ENCODE assay signal across 22 mouse cellular contexts in genomic region chr9:71981071-71981470, GRCm38 (mm10).
DNase-seq lines count a peak whose midpoint lies in the region; ATAC-seq and TF ChIP-seq lines count a peak whose summit lies in the region.
"Had no signal": no experiment of that assay in that cellular context is flagged by ENCODE, and none has a peak within 500 bp of the region (broad histone marks: within the 10 kb centered on the region; RNA-seq: fewer than 3 reads in every experiment).

No protein-coding gene starts in this region.

- H3K4me1 ChIP-seq in CH12.LX (ENCODE audit: control insufficient read depth in 1 of 2, insufficient read depth in 2 of 2) = peaks cover 2 to 22% of the 10 kb centered on the region in 2 experiments
- peaks cover 2% of the 10 kb centered on the region for H3K4me1 ChIP-seq in intestine, embryonic 16.5 days (ENCODE audit: control insufficient read depth, insufficient read depth, low read length)
- H3K4me1 ChIP-seq in forebrain, embryonic 15.5 days = peaks cover 22% of the 10 kb centered on the region
- peaks cover 14% of the 10 kb centered on the region for H3K4me1 ChIP-seq in kidney, embryonic 14.5 days (ENCODE audit: control insufficient read depth, insufficient read depth, low read length)

- no peak for TF ChIP-seq POLR2A in CH12.LX (IDR thresholded peaks at IDR 0.05; ENCODE audit: low read depth, low read length)

- no peaks in the 10 kb centered on the region for H3K9me3 ChIP-seq in CH12.LX (replicated peaks; ENCODE audit: low read length)
- no peaks in the 10 kb centered on the region for H3K9me3 ChIP-seq in intestine, embryonic 16.5 days (ENCODE audit: control insufficient read depth, low read length)
- no peaks in the 10 kb centered on the region for H3K9me3 ChIP-seq in forebrain, embryonic 15.5 days
- H3K9me3 ChIP-seq in kidney, embryonic 14.5 days (ENCODE audit: control insufficient read depth, low read length) = no peaks in the 10 kb centered on the region
- H3K9me3 ChIP-seq: embryonic facial prominence, embryonic 10.5 days; embryonic facial prominence, embryonic 12.5 days; forebrain, embryonic 13.5 days had no signal

- no peak overlapping the region for H3K4me3 ChIP-seq in CH12.LX (replicated peaks in 1 of 3; ENCODE audit: low read depth in 2 of 3, low read length in 2 of 3, poor library complexity in 1 of 3)
- no peak overlapping the region for H3K4me3 ChIP-seq in intestine, embryonic 16.5 days (ENCODE audit: low read length)
- H3K4me3 ChIP-seq in forebrain, embryonic 15.5 days = no peak overlapping the region
- H3K4me3 ChIP-seq in kidney, embryonic 14.5 days (ENCODE audit: low read length) = no peak overlapping the region
- H3K4me3 ChIP-seq: embryonic facial prominence, embryonic 10.5 days; embryonic facial prominence, embryonic 12.5 days; forebrain, embryonic 13.5 days had no signal

- no peak for TF ChIP-seq RAD21 in CH12.LX (IDR thresholded peaks at IDR 0.05; ENCODE audit: low read depth, low read length)

- TF ChIP-seq EP300 in CH12.LX (IDR thresholded peaks at IDR 0.05; ENCODE audit: low read length) = no peak

- no peaks in the 10 kb centered on the region for H3K79me2 ChIP-seq in CH12.LX (replicated peaks; ENCODE audit: control insufficient read depth, extremely low read depth, insufficient read depth, poor library complexity, severe bottlenecking)

- 73% methylated on average over 3 of the region's 3 CpGs for WGBS in intestine, embryonic 16.5 days
- 38% methylated on average over 3 of the region's 3 CpGs for WGBS in large intestine, adult 2 months
- WGBS in forebrain, embryonic 15.5 days = 94% methylated on average over 3 of the region's 3 CpGs
- WGBS in kidney, embryonic 14.5 days = 92% methylated on average over 3 of the region's 3 CpGs

- ATAC-seq in intestine, embryonic 16.5 days = peak; percentile 83
- ATAC-seq in forebrain, embryonic 15.5 days (replicated peaks) = no peak
- no peak for ATAC-seq in kidney, embryonic 14.5 days (ENCODE audit: low FRiP score, low TSS enrichment)
- ATAC-seq: CD4-positive, CD25-positive, alpha-beta regulatory T cell, adult 4 months; forebrain, embryonic 13.5 days; forebrain, embryonic 16.5 days had no signal

- in situ Hi-C loops in CH12.LX (cut with MboI; ENCODE audit: low pct_ligation_motif_present, low pct_unique_long_range_greater_than_20kb, low sequenced_read_pairs) = no loop called here

- H3K27ac ChIP-seq in CH12.LX (ENCODE audit: insufficient read depth, low read depth) = no peak overlapping the region
- no peak overlapping the region for H3K27ac ChIP-seq in intestine, embryonic 16.5 days (ENCODE audit: low read length)
- H3K27ac ChIP-seq in forebrain, embryonic 15.5 days (replicated peaks) = no peak overlapping the region
- no peak overlapping the region for H3K27ac ChIP-seq in kidney, embryonic 14.5 days (ENCODE audit: low read depth, low read length)
- H3K27ac ChIP-seq: embryonic facial prominence, embryonic 10.5 days; embryonic facial prominence, embryonic 12.5 days; forebrain, embryonic 13.5 days had no signal

- no peak overlapping the region for H3K4me2 ChIP-seq in CH12.LX (ENCODE audit: insufficient read depth, low read depth, poor library complexity, severe bottlenecking)
- H3K4me2 ChIP-seq in intestine, embryonic 16.5 days (ENCODE audit: low read depth, low read length) = no peak overlapping the region
- no peak overlapping the region for H3K4me2 ChIP-seq in forebrain, embryonic 15.5 days (replicated peaks)
- H3K4me2 ChIP-seq in kidney, embryonic 14.5 days (replicated peaks; ENCODE audit: low read depth, low read length) = no peak overlapping the region
- H3K4me2 ChIP-seq: embryonic facial prominence, embryonic 12.5 days; forebrain, embryonic 13.5 days had no signal

- dilution Hi-C loops in CH12.LX (cut with MboI; ENCODE audit: extremely low pct_ligation_motif_present, extremely low pct_unique_long_range_greater_than_20kb, low sequenced_read_pairs) = no loop called here

- no peak for TF ChIP-seq CTCF in CH12.LX (conservative IDR thresholded peaks at IDR 0.05 in 1 of 2, IDR thresholded peaks at IDR 0.05 in 1 of 2; ENCODE audit: low read depth in 2 of 2, low read length in 2 of 2)

- no peaks in the 10 kb centered on the region for H3K27me3 ChIP-seq in CH12.LX (replicated peaks)
- no peaks in the 10 kb centered on the region for H3K27me3 ChIP-seq in intestine, embryonic 16.5 days (replicated peaks; ENCODE audit: control insufficient read depth, insufficient read depth, low read length)
- no peaks in the 10 kb centered on the region for H3K27me3 ChIP-seq in forebrain, embryonic 15.5 days
- no peaks in the 10 kb centered on the region for H3K27me3 ChIP-seq in kidney, embryonic 14.5 days (ENCODE audit: control insufficient read depth, insufficient read depth, low read length)
- H3K27me3 ChIP-seq: embryonic facial prominence, embryonic 12.5 days; forebrain, embryonic 13.5 days had no signal

- peak; percentile 51 for DNase-seq in heart, adult 11 months
- no peak for DNase-seq in heart, postnatal 4 days
- no peak for DNase-seq in CH12.LX (ENCODE audit: extremely low read depth)
- peak; percentile 55 for DNase-seq in large intestine, adult 2 months (ENCODE audit: low read depth, low spot score)
- no peak for DNase-seq in left cerebral cortex, adult 11 months (ENCODE audit: low spot score)
- DNase-seq: adrenal gland, adult 2 months; adrenal gland, postnatal 10 days; adrenal gland, postnatal 25 days; B cell, adult 2 months; cerebellum, adult 11-12 months; cerebellum, adult 2 months; cerebellum, adult 9-10 months; cerebellum, postnatal 10 days; cerebellum, postnatal 25 days had no signal

- H3K9ac ChIP-seq in CH12.LX (ENCODE audit: insufficient read depth, low read depth) = no peak overlapping the region
- no peak overlapping the region for H3K9ac ChIP-seq in intestine, embryonic 16.5 days (ENCODE audit: low read depth, low read length)
- no peak overlapping the region for H3K9ac ChIP-seq in forebrain, embryonic 15.5 days (replicated peaks)
- no peak overlapping the region for H3K9ac ChIP-seq in kidney, embryonic 14.5 days (ENCODE audit: low read depth, low read length)
- H3K9ac ChIP-seq: embryonic facial prominence, embryonic 12.5 days; forebrain, embryonic 13.5 days had no signal

- peaks cover 0 to 4% of the 10 kb centered on the region in 2 experiments for H3K36me3 ChIP-seq in CH12.LX (replicated peaks in 1 of 2; ENCODE audit: control insufficient read depth in 1 of 2, insufficient read depth in 1 of 2, low read length in 1 of 2)
- H3K36me3 ChIP-seq in intestine, embryonic 16.5 days (ENCODE audit: control insufficient read depth, insufficient read depth, low read length) = no peaks in the 10 kb centered on the region
- H3K36me3 ChIP-seq in forebrain, embryonic 15.5 days = no peaks in the 10 kb centered on the region
- no peaks in the 10 kb centered on the region for H3K36me3 ChIP-seq in kidney, embryonic 14.5 days (ENCODE audit: control insufficient read depth, insufficient read depth, low read length)
- H3K36me3 ChIP-seq: embryonic facial prominence, embryonic 10.5 days; embryonic facial prominence, embryonic 12.5 days had no signal

TF ChIP-seq in CH12.LX, 34 proteins besides CTCF, POLR2A, EP300 and RAD21:
- TF ChIP-seq ZKSCAN1 (IDR thresholded peaks at IDR 0.05; ENCODE audit: borderline replicate concordance, low read depth, low read length) (no peak), NRF1 (IDR thresholded peaks at IDR 0.05; ENCODE audit: low read depth, low read length) (no peak), SIN3A (IDR thresholded peaks at IDR 0.05; ENCODE audit: low read length) (no peak), USF2 (conservative IDR thresholded peaks at IDR 0.05; ENCODE audit: low read depth, low read length) (no peak), GABPA (IDR thresholded peaks at IDR 0.05; ENCODE audit: insufficient replicate concordance, low read depth, low read length) (no peak), CHD2 (IDR thresholded peaks at IDR 0.05; ENCODE audit: low read length) (no peak), BHLHE40 (IDR thresholded peaks at IDR 0.05; ENCODE audit: low read depth, low read length) (peak; percentile 37; the same call in 1 of the 2 replicates)

Comparison
In these comparisons a context has a peak if more than half of its experiments do, and no peak if none do; other contexts are left out.
1. DNase-seq: peak in heart, adult 11 months (single experiment) and large intestine, adult 2 months (single experiment); none in heart, postnatal 4 days (single experiment), CH12.LX (single experiment) and left cerebral cortex, adult 11 months (single experiment).